Mouse (Mus musculus) stomach, postnatal 0 days (tissue): ENCODE measurements around the gene Ifngr2.

Source experiments
- CTCF ChIP-seq: IDR thresholded peaks from 2 replicates; pipeline ENCODE4 v1.5.1; 2016; ENCODE audit warnings: antibody characterized with exemption, low read depth, mild to moderate bottlenecking, moderate library complexity
- EP300 ChIP-seq: optimal IDR thresholded peaks from 2 replicates; pipeline ENCODE3; 2016; ENCODE audit warnings: antibody characterized with exemption

DNA sequence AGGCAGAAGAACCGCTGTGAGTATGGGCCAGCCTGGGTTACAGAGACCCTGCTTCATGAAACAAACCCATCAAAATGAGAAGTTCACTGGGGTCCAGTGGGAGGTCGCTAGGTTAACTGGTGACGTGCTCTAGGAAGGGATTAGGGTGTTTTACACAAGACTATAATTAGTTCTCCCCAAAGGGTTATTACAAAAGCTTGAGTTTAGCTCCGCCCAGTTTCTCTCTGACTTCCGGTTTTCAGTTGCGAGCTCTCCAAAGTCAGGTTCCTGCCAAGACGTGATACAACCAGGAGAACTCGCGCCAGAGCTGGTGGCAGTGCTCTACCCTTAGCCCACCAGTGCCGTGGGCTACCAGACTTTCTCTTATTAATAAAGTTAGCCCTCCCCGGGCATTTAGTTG is 64.4 kb downstream of the Ifngr2 start:
- TF ChIP-seq CTCF, result no peak
- TF ChIP-seq EP300, result no peak
